Mouse (Mus musculus) adipocyte (in vitro differentiated cells): ENCODE measurements around the gene Ddx31.
A peak's percentile ranks its signal among the peaks of the same experiment; 100 is the strongest.

Experiments
- DNase-seq: peaks from one replicate; pipeline ENCODE4 v3.0.0-alpha.2; 2016; ENCODE audit warnings: low spot score

The Ddx31 gene

DNA sequence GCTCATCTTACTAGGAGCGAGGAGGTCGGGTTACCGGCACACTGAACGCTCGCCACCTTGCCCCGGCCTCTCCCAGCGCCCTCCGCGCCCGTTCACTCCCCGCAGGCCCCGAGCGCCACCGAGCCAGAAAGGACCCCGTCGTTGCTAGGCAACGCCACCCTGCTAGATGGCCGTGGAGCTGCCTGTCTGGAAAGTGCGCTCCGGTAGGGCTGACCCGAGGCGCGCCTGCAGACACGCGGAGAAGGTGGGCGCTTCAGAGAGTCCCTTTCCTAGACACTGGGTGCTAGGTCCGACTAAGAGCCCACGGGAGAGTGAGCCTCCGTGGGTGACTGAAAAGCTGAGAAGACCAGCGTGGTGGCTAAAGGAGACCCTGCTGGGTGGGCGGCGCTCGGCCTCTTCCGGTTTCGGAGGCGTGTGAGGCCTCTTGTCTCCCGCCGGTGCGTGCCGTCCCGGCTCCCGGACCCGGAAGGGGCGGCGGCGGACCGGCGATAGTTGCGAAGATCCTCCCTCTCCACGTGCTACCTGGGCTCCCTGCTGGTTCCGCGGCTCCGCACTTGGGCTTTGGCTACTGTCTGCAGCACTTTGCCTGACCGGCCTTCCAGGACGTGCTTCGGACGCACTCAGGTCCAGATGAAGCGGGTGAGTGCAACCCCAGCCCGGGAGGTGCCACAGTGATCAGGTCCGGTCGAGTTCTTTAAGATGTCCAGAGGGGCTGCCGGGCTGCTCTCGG, at the start of gene Ddx31, which contains the start of gene Gtf3c4:
TSS of gene Ddx31 (plus strand) at position 185 of the 730 bp plus-strand sequence.
TSS of gene Gtf3c4 (minus strand) at position 139 of the 730 bp plus-strand sequence.
- DNase-seq, result peak; percentile 93

- DNase-seq, result no peak
Observed at GRCm38 (mm10) chr2:28792931-28793610, 47.1 kb upstream of the Ddx31 start.

DNA sequence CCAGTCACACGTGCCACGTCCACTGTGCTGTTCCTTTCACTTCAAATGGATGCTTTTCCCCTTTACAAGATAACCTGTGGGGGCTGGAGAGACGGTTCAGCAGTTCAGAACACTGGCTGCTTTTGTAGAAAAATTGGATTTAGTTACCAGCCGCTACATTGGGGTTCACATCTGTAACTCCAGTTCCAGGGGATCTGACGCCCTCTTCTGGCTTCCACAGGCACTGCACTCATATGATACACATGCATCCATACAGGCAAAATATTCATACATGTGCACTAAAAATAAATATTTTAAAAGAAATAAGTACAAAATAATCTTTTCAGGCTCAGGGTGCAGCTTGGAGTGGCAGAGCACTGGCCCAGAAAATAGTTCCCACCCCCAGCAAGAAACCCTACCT, 45.6 kb upstream of the Ddx31 start:
- DNase-seq, result no peak

DNA sequence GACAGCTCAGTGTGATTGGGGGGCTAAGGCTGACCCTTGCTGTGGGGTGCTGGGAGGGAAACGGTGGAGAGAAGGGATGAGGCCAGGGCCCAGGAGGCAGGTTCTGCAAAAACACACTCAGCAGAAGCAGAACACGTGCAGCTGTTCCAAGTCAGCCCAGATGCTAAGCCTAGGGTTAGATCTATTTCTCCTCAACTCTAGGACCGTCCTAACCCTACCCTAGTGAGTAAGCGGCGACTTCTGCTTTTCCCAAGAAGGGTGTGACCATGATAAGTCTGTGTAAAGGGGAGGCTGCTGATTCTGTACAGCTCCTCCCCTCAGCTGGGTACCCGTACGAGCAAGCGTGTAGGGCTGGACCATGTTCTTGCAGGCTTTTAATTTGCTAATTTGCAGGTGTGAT, 43.9 kb upstream of the Ddx31 start:
- DNase-seq, result no peak

DNA sequence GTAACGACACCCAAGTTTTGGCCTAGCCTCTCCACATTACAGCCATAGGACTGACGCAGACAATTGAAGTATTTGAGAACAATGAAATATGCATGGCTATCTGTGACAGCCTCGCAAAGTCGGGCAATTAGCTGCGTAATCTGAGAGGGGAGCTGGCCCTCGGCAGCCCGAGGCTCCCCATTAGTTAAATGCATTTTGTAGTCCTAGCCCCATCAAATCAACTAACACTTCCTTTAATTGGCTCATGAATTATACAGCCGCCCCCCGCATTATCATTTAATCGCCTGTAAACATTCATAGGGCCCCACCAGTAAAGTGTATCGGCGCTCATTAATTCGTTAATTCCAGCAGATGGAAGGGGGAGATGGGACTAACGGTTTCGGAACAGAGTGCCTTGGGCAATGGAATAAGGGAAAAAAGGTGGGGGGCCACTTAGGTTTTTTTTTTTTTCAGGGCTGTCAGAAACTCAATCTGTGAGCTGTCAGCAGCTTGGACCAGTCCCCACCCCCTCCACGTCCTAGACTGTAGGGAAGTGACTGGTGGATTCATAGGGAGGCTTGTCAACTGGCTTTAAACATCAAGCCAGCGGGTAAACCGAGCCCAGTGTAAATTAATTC, 42.6 kb upstream of the Ddx31 start:
- DNase-seq, result no peak

DNA sequence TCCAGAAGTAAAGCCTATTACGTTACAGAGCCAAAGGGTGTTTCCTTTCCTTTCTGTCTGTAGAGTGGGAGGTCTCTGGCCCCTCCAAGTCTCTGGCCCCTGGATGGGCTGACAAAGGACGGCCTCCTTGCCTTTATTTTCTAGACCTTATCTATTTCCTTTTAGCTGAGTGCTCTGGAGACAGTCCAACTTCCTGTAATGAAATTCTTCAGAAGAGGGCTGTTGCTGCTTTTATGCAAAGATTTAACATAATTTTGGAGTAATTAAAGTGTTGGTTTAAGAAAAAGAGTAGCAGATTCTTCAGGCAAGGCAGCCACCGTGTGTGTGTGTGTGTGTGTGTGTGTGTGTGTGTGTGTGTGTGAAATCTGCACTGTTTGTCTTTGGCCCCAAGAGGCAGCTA, 41.8 kb upstream of the Ddx31 start:
- no peak for DNase-seq

- no peak for DNase-seq
Observed at GRCm38 (mm10) chr2:28799575-28799974, 40.6 kb upstream of the Ddx31 start.

DNA sequence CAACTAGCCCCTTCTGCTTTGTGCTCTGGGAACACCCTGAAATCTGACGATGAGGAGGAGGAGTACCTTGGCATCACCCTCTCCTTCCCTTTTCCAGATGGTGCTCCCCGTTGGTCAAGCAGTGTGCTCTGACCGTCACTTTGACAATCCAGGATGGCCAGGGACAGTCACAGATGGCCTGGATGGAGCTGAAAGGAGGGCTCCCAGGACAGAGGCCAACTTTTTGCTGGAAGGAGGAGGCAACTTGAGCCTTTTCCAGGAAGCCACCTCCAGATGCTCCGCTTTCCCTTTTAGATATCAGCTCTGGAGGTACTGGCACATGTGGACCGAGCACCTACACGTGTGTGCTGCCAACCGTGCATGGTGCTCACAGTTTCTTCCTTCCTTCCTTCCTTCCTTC, 36.8 kb upstream of the Ddx31 start:
- no peak for DNase-seq

DNA sequence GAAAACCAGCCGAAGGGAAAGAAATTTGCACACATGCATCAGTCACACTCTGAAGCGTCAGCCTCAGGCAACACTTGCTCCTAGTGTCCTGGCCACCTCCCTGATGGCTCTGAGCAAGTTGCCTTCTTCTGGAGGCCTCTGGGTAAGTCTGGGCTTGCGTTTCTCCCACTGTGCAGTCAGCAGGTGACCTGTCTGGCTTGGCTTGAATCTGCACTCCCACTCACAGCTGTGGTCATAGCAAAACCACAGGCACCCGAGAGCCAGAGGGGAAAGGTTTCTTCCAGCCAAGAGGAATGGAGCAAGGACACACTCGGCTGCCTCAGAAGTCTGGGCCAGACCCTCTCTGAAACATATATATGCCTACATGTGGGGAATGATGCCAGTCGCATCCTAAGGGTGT, 31.4 kb upstream of the Ddx31 start:
- no peak for DNase-seq

- DNase-seq, result no peak
Observed at GRCm38 (mm10) chr2:28810260-28811013, 29.8 kb upstream of the Ddx31 start.

- DNase-seq, result no peak
Observed at GRCm38 (mm10) chr2:28818866-28819265, 21.3 kb upstream of the Ddx31 start.

DNA sequence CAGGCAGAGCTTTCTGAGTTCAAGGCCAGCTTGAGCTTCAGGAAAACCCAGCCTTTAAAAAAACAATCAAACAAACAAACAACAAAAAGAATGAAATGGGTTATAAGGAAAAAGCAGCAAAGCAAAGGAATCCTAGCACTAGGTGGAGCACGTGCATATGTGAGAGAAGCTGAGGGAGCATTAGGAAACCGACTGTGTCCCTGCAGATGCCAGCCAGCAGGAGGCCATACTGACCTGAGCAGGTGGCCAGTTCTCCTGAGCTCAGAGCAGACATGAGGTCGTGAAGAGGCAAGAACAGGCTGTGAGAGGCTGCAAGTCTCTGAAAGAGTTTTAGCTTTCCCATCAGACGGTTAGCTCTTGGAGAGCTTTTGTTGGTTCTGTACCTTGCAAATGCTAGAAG, 10.9 kb upstream of the Ddx31 start:
- no peak for DNase-seq

GRCm38 (mm10) chr2:28836181-28836940, 3.8 kb upstream of the Ddx31 start:
- no peak for DNase-seq

GRCm38 (mm10) chr2:28839501-28840221, 545 bp upstream of the Ddx31 start:
- peak; percentile 32 for DNase-seq

GRCm38 (mm10) chr2:28842042-28842441, 1.8 kb downstream of the Ddx31 start:
- DNase-seq, result no peak

- DNase-seq, result no peak
Observed at GRCm38 (mm10) chr2:28848879-28849278, 8.7 kb downstream of the Ddx31 start.

DNA sequence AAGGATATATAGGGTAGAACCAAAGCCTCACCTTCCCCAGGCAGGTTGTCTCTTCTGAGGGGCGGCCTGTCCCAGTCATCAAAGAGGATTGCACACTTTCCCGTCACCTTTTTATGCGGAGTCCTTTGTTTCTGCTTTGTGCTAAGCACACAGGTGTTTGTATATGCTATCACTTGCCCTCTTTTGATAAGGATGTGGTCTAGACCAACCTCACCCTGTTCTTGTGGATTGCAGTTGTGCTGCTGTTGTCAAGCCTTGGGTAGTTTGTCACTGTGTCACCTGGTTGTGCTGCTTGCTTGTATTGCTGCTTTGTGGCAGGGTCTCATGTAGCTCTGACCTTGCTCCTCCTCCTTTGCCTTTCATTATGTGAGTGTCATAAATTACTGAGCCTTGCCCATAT, 12.4 kb downstream of the Ddx31 start:
- no peak for DNase-seq

- no peak for DNase-seq
Observed at GRCm38 (mm10) chr2:28855773-28856172, 15.6 kb downstream of the Ddx31 start.

- DNase-seq, result no peak
Observed at GRCm38 (mm10) chr2:28859303-28859702, 19.1 kb downstream of the Ddx31 start.

DNA sequence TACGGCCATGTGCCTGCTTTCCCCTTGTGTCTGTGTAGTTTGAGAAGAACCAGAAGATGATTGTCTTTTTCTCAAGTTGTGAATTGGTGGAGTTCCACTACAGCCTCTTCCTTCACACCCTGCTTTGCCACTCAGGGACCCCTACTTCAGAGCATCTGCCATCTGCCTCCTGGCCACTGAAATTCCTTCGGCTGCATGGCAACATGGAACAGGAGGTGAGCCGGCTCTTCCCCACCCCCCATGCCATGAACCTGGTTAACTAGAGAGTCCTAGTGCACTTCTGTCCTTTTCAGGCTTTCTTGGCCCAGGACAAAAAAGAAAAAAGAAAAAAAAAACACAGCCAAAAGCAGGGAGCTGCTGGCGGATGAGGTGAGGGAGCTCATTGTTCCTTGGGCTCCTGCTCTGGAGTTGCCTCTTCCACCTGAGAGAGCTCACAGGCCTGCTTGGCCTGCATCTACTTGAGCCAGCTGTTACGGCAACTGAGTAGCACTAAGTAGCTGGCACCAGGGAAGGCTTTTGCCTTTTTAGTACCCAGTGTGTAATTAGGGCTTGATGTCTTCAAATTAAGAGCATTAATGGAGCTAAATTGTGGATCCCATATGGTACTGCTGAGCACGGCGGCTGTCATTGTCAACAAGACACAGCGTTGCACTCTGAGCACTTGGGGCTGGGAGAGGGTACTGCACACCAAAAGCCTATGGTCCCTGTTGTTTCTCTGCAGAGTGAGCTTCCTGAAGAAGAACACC, 20.6 kb downstream of the Ddx31 start:
- DNase-seq, result no peak
